Mouse (Mus musculus) bone marrow macrophage, adult 2 months (primary cell): ENCODE data around the gene Cfap126.

ENCODE experiments used
- CTCF ChIP-seq: IDR thresholded peaks from 2 replicates; pipeline ENCODE4 v1.5.1; 2012; ENCODE audit warnings: low read depth, mild to moderate bottlenecking, low read length, moderate library complexity
- POLR2A ChIP-seq: IDR thresholded peaks from 2 replicates; pipeline ENCODE4 v1.6.1; 2012; ENCODE audit warnings: mild to moderate bottlenecking, low read depth, low read length, borderline replicate concordance

GRCm38 (mm10) chr1:171124398-171124797, 10.7 kb downstream of the Cfap126 start:
- no peak for TF ChIP-seq CTCF
- TF ChIP-seq POLR2A: no peak
